Mouse (Mus musculus) NIH3T3 (cell line): ENCODE data around the gene Nudt3.
"Not testable (repeated sequence)": the region's sequence is repeated elsewhere in the genome, so short reads cannot be mapped to it uniquely, and the experiment has no call there.

Experiments used
- DNase-seq: peaks from one replicate; pipeline ENCODE4 v3.0.0-alpha.2; 2012; ENCODE audit warnings: low read depth

Gene Nudt3

GRCm38 (mm10) chr17:27635575-27635903 is 12.2 kb upstream of the Nudt3 start:
- DNase-seq = not testable (repeated sequence)

DNA sequence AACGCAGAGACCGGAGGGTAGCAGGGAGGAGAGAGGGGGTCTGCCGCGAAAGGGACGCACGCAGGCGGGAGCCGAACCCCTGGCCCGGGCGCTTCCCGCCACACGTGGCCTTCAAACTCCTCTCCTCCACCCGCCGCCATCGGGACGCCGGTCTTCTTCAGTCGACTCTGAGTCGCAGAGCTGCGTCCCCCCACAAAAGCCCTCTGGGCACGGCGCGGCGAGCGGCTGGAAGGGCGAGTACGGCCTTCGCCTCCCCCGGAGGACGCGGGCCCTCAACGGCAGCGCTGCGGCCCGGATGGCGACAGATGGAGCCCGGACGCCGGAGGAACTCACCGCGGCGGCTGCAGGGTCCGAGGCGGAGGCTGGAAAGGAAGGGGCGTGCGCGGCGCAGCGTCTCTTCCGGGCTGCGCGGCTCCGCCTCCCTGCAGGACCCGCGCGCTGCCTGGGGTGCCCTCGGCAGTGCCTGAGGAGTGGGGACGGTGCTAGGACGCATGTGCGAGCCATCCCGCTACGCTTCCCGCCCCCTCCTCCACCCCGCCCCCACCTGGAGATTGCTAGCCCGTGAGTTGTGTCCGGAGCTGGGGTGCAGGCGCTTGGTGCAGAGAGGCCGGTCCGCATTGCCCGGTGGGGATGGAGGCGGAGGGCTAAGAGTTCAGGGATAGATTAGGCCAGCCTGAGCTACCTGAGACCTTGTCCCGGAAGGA is 11.7 kb upstream of the Nudt3 start, which contains the start of gene RPS10-NUDT3:
TSS of gene RPS10-NUDT3 (minus strand) at position 352 of the 704 bp plus-strand sequence.
- DNase-seq = peak; percentile 98

- DNase-seq = peak; percentile 94
Measured at GRCm38 (mm10) chr17:27629249-27630020, 6.1 kb upstream of the Nudt3 start.

- DNase-seq = no peak
Measured at GRCm38 (mm10) chr17:27628376-27628775, 5.1 kb upstream of the Nudt3 start.

- no peak for DNase-seq
Measured at GRCm38 (mm10) chr17:27627451-27627850, 4.2 kb upstream of the Nudt3 start.

DNA sequence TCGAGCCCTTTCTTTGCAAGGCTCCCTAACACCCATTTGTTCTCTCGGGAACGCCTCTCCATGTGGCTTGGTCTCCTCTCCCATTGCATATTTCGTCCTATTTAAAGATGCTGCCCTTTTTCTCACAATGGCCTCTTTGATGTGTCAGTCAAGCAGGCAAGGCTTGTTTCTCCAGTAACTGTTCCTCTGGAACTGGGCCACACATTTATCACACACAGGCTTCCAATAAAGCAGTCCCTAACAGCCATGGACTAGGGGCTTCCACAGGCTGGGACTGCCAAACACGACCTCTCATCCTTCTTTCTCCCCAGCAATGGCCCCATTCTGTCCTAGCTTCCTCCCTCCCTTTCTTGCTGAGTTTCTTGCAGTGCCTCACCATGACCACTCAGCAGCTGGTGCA is 3.4 kb upstream of the Nudt3 start:
- no peak for DNase-seq

DNA sequence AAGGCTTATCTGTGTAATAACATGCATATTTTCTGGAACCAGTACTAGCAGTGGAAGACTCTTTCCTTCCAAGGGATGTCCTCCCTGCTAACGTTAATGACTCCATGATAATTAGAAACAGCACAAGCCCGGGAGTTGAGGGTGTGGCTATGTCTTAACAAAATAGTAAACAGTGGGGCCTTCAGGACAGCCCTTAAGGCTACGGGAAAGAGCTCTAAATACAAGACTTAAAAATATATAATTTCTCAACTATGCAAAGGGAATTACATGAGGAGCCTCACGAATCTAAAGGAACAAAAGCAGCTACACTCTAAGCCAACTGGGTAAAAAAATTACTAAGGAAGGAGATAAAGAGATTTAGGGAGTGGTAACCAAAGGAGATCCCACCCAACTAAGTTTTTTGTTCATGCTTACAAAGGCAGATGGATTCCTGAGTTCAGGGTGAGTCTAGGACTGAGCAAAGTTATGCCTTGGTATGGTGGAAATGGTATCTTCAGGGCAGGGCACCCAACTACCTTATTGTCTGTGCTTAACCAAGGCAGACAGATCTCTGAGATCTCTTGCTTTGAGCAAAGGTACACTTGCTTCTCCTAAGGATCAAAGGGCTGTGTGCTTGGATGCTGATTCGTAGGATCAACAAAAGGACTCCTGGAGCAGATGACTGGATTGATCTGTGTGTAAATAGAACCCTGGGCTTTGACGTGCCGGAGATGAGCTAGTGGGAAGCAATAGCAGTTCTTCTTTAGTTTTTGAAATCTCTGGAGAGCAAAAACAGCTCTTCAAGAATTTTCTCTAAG is 2.4 kb upstream of the Nudt3 start:
- no peak for DNase-seq

DNA sequence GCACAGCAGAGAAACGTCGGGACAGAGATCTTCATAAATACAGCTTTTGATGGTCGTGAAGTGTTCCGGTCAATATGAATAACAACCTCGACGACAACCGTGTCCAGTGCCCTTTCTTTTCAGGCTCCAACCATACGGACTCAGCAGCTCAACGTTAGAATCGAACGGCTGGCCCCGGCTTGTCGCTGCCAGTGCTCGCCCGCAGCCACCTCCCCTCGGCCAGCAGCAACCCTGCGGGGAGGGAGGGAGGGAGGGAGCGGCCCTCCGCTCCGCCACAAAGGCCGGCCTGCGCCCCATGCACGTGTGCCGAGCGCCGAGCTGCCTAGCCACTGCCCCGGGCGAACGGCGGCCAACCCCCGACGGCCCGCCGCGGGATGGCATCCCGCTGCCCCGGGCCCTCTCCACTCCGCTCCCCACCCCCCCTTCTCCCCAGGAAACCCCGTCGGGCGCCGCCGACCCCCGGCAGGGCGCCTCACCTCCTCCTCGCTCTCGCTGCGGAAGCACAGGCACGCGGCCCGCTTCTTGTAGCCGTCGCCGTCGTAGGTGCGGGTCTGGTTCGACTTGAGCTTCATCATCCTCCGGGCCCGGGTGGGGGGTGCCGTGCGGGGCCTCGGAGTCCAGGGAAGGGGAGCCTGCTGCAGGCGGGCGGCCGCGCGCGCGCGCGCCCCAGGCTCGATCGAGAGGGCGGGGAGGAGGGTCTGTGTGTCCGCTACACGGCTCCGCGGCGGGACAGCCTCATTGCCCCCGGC is 510 bp downstream of the Nudt3 start:
- DNase-seq = peak; percentile 77

DNA sequence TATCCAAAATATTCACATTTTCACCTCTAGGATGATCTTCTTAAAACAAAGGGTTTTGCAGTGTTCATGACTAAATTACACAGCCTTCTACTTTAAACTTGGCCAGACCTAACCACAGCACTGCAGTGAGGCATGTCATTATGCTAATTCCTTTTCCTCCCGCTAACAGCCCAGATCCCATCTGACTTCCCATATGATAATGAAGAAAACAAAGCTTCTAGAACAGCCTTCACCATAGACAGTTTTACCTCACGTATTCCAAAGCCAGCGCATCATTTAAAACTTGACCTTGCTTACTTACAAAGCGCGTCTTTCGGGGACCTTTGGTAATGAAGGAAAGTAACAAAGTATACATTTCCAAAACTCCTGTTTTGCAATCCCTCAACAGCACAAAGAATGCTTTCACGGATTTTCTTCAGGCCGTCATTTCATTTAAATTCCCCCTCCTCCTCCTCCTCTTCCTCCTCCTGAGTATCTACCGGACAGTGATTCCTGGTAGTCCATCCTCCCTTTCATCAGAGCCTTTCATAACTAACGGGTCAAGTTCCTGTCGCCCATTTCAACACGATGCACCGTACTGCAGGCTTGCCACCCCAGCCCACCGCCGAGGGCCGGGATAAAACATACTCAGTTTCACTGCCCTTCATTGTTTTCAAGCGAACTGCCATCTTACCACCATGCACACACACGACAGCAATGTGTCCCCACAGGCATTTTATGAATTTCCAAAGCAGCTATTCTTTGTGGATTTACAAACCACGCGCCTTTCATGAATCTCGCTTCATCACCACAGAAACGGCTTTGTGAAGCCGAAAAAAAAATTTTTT is 1.4 kb downstream of the Nudt3 start:
- peak; percentile 39 for DNase-seq

- DNase-seq = no peak
Measured at GRCm38 (mm10) chr17:27621161-27621560, 2.1 kb downstream of the Nudt3 start.

DNA sequence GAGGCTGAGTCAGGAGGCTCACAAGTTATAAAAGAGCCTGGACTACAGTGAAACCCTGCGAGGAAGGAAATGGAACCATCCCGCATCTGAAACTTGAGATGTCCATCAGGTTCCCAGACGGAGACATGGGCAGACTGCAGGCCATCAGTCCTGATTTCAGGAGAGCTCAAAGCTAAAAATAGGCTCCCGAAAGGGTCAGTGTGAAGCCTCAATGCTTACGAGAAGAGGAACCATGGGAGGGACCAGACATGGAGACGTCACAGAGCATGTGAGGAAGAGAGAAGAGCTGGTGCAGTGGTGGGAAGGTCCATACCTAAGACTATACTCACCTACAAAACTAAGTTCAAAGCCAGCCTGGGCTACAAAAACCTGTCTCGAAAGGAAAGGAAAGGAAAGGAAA is 7.9 kb downstream of the Nudt3 start:
- no peak for DNase-seq

GRCm38 (mm10) chr17:27613016-27613415 is 10.3 kb downstream of the Nudt3 start:
- no peak for DNase-seq

DNA sequence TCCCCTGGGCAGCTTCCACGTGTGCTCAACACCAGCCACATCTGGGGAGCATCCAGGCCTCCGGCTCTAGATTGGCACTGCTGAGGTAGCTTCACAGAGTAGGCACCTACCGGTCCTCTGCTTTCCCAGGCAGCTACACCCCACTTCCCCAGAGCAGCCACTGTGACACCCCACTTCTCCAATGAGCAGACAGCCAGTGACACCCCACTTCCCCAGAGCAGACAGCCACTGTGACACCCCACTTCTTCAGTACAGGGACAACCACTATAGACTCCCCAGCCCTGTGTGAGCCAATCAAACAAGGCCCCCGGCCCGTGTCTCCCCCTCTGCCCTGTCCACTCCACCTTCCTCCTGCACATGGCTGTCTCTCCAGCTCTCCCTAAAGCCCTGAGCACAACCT is 11.3 kb downstream of the Nudt3 start:
- no peak for DNase-seq

GRCm38 (mm10) chr17:27611519-27611884 is 11.8 kb downstream of the Nudt3 start:
- no peak for DNase-seq

- DNase-seq = no peak
Measured at GRCm38 (mm10) chr17:27610679-27611518, 12.4 kb downstream of the Nudt3 start.

DNA sequence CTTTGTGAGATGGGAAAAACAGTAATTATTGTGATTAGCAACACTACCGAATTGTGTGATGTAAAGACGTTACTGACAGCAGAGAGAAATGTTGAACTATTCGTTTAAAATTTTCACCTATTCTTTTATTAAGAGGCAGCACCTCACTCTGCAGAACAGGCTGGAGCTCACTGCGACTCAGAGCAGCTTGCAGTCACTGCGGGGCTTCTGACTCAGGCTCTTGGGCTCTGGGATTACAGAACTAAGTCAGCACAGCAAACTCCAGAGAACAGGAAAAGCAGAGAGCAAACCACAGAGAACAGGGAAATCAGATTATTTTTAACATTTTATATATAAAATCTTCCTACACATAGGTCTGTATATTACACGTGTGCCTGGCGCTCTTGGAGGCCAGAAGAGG is 13.7 kb downstream of the Nudt3 start:
- DNase-seq = peak; percentile 58

- no peak for DNase-seq
Measured at GRCm38 (mm10) chr17:27603522-27604234, 19.6 kb downstream of the Nudt3 start.

DNA sequence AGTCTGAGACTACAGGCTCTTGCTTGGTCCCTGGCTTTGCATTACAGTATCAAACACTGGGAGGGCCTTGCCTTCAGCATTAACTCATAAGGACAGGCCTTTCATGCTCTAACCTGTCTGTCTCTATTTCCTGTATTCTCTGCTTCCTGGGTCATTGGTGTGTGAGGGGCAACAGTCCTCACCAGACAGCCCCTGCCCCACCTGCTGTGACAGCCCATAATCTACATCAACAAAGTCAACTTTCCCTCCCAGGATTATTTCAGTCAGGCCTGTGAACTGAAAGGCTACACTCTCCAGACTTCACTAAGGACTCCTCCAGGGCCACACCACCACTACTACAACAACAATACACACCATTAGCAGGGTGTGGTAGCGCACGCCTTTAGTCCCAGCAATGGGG is 20.3 kb downstream of the Nudt3 start:
- DNase-seq = no peak

DNA sequence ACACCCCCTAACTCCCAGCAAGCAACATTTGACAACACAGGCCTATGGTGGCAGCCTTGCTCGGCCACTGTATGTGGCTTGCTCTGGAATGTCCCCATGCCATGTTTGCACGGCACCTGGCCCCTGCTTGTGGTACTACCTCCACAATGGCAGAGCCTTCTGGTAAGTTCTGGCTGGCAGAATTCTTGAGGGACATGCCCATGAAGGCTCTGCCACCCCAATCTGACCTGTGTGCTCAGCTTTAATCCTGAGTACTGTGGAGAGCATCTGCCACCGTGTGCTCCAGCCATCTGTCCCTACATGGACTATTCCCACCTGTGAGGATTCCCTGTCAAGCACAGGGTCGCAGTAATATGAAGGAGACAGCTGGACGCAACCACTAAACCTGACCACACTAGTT is 22.4 kb downstream of the Nudt3 start:
- DNase-seq = no peak

DNA sequence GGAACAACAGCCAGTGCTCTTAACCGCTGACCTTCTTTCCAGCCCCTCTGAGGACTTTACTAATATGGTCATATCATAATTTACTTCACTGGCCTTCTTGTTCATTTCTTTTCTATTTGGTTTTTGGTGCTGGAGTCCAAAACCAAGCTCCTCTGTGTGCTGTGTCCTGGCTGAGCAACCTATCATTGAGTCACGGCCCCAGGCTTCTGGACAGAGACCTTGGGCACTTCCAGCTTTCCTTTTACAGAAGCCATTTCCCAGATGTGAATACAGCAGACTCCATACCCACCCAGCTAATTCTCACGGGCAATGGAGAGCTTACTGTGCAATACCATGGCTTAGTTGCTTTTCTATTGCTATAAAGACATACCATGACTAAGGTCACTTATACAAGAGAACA is 23.0 kb downstream of the Nudt3 start:
- no peak for DNase-seq
